Mouse (Mus musculus): ENCODE results near the gene Gpr137c. TPM values are rescaled to one million over a fixed set of nuclear protein-coding genes. Genes with fewer than 3 reads are reported as not detected.

Gpr137c gene
- polyA plus RNA-seq, 1 experiment from 2014 or later = 1.8 TPM

DNA sequence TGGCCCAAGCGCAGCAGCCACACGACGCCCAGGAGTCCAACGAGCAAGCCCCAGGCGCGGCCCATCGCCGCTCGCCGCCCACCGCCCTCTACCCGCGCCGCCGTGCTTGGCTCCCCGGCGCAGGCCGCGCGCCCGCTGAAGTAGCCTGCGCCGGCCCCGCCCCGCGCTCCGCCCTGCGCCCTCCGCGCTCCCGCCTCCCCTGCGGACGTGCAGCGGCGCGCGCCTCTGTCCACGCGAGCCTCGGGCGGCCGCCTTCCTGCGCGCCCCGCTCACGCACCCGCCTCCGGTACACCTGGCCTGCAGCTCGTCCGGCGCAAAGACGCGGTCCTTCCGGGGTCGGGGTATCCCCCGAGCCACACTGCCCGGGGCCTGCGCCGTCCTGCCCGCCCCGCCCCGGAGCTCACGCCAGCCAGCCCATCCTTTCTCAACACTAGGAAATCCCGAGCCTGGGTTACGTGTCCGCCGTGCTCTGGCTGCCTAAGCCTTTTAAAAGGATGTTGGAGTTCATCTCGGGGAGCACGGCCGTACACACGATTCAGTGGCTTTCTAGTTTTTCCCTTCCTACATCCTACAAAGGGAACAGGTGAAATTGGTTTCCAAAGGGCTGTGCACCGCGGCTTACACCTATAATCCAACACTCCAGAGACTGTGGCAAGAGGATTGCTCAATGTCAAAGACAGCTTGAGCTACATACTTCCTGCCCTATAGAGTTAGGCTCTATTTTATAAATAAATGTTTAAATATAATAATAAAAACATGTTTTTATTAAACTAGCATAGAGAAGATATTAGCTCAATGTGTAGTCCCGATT lies 99.1 kb downstream of the Gpr137c start, which contains the start of gene Ero1l:
Gene Ero1l (minus strand): TSS at position 346 of the 811 bp plus-strand sequence.
- H3K27ac ChIP-seq (ENCODE audit: low read length) = peak within 1 kb of the TSS; percentile 79
- peak; percentile 97 for ATAC-seq

DNA sequence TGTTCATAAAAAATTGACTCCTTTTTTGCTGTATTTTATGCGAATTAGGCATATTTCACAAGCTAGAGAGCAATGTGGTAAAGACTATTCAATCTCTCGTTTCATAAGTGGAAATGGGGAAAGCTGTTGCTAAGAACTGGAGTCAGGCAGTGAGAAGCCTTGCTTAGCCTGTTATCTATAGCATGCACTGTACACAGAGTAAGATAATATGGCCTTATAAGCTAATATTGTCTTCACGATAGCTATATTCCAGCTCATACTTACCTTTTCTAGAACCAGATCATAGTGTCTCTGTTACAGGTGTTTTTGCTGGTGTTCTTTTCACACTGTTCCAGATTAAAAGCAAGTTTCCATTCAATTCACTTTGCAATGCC lies 99.7 kb downstream of the Gpr137c start:
- H3K27ac ChIP-seq (ENCODE audit: low read length) = no peak overlapping the region
- no peak overlapping the region; the same call in 1 of the 2 replicates for H3K4me3 ChIP-seq (ENCODE audit: low read depth, low read length)
- TF ChIP-seq EP300 (IDR thresholded peaks at IDR 0.05) = no peak
- TF ChIP-seq CTCF (IDR thresholded peaks at IDR 0.05) = no peak
- peak overlapping the region; percentile 74; the same call in 1 of the 2 replicates for H3K4me2 ChIP-seq (replicated peaks; ENCODE audit: low read depth, low read length)
- 50% methylated on average over 3 of the region's 3 CpGs for WGBS
- no peak for ATAC-seq
- H3K36me3 ChIP-seq (ENCODE audit: insufficient read depth, low read length) = no peaks in the 10 kb centered on the region
- no peaks in the 10 kb centered on the region for H3K27me3 ChIP-seq (replicated peaks; ENCODE audit: insufficient read depth, low read length)
- DNase-seq (ENCODE audit: low spot score) = peak; percentile 33
- peaks cover 12% of the 10 kb centered on the region; the same call in 1 of the 2 replicates for H3K4me1 ChIP-seq (ENCODE audit: insufficient read depth, low read depth, low read length)
- H3K9me3 ChIP-seq (ENCODE audit: low read length) = no peaks in the 10 kb centered on the region
- no peak overlapping the region for H3K9ac ChIP-seq (replicated peaks; ENCODE audit: low read depth)

More for the DNA sequence above, 99.1 kb downstream of the Gpr137c start, which contains the start of gene Ero1l:
- Histone ChIP-seq H3K4me2 (replicated peaks; ENCODE audit: low read depth, low read length) (peak within 1 kb of the TSS; percentile 74), H3K4me1 (ENCODE audit: insufficient read depth, low read depth, low read length) (peaks cover 12% of the 10 kb centered on the region; the same call in 1 of the 2 replicates), H3K9ac (replicated peaks; ENCODE audit: low read depth) (peak within 1 kb of the TSS; percentile 76), H3K27me3 (replicated peaks; ENCODE audit: insufficient read depth, low read length) (no peaks in the 10 kb centered on the region), H3K4me3 (ENCODE audit: low read depth, low read length) (peak within 1 kb of the TSS; percentile 88), H3K9me3 (ENCODE audit: low read length) (no peaks in the 10 kb centered on the region), H3K36me3 (ENCODE audit: insufficient read depth, low read length) (no peaks in the 10 kb centered on the region)
- no peak for TF ChIP-seq CTCF (IDR thresholded peaks at IDR 0.05)
- no peak for TF ChIP-seq EP300 (IDR thresholded peaks at IDR 0.05)
- 3% methylated on average over 33 of the region's 74 CpGs for WGBS
- DNase-seq (ENCODE audit: low spot score) = peak; percentile 87

DNA sequence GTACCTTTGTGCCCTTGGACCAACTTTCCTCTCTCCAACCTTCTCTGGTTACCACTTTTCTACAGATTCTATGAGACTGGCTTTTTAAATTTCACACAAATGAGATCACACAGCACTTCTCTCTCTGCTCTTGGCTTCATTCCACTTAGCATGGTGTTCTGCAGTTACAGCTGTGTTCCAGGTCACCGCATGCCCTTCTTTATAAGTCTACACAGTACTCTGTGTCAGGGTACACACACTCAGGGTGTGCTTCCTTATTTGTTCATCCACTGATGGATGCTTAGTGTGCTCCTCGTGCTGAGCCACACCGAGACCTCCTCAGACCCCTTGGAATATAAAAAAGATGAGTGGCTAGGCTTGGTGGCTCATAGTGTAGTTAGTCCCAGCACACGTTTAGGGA lies 100.6 kb downstream of the Gpr137c start:
- Histone ChIP-seq H3K4me2 (replicated peaks; ENCODE audit: low read depth, low read length) (no peak overlapping the region), H3K4me3 (ENCODE audit: low read depth, low read length) (no peak overlapping the region), H3K27ac (ENCODE audit: low read length) (no peak overlapping the region), H3K4me1 (ENCODE audit: insufficient read depth, low read depth, low read length) (peaks cover 12% of the 10 kb centered on the region; the same call in 1 of the 2 replicates), H3K36me3 (ENCODE audit: insufficient read depth, low read length) (no peaks in the 10 kb centered on the region), H3K9ac (replicated peaks; ENCODE audit: low read depth) (no peak overlapping the region), H3K27me3 (replicated peaks; ENCODE audit: insufficient read depth, low read length) (no peaks in the 10 kb centered on the region), H3K9me3 (ENCODE audit: low read length) (no peaks in the 10 kb centered on the region)
- TF ChIP-seq CTCF (IDR thresholded peaks at IDR 0.05) = no peak
- TF ChIP-seq EP300 (IDR thresholded peaks at IDR 0.05) = no peak
- DNase-seq (ENCODE audit: low spot score) = peak; percentile 40
- ATAC-seq = no peak
- 63% methylated on average over 4 of the region's 4 CpGs for WGBS

DNA sequence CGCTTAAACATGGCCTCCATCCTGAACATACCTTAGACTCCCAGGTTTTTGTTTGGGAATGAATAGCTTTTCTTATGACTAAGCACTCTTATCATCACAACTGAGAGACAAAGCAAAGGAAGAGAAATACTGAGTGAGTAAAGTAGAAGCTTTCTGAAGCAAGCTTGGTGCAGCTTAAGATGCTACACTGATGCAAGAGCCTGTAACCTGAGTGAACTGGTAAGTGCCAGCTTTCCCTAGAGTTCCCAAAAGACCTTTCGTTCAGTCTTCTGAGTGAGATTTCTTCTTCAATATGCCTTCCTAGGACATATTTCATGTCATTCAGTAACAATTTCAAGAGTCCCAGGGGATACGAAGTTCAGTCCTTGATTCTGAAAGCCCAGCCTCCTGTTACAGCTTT lies 101.5 kb downstream of the Gpr137c start:
- ATAC-seq = no peak
- no peak overlapping the region for H3K4me2 ChIP-seq (replicated peaks; ENCODE audit: low read depth, low read length)
- H3K4me1 ChIP-seq (ENCODE audit: insufficient read depth, low read depth, low read length) = peaks cover 8% of the 10 kb centered on the region; the same call in 1 of the 2 replicates
- no peak for TF ChIP-seq EP300 (IDR thresholded peaks at IDR 0.05)
- TF ChIP-seq CTCF (IDR thresholded peaks at IDR 0.05) = no peak
- no peak overlapping the region for H3K9ac ChIP-seq (replicated peaks; ENCODE audit: low read depth)
- no peak for DNase-seq (ENCODE audit: low spot score)
- WGBS = 73% methylated on average over 3 of the region's 3 CpGs
- no peaks in the 10 kb centered on the region for H3K27me3 ChIP-seq (replicated peaks; ENCODE audit: insufficient read depth, low read length)
- no peak overlapping the region for H3K4me3 ChIP-seq (ENCODE audit: low read depth, low read length)
- H3K36me3 ChIP-seq (ENCODE audit: insufficient read depth, low read length) = no peaks in the 10 kb centered on the region
- H3K27ac ChIP-seq (ENCODE audit: low read length) = no peak overlapping the region
- H3K9me3 ChIP-seq (ENCODE audit: low read length) = no peaks in the 10 kb centered on the region

DNA sequence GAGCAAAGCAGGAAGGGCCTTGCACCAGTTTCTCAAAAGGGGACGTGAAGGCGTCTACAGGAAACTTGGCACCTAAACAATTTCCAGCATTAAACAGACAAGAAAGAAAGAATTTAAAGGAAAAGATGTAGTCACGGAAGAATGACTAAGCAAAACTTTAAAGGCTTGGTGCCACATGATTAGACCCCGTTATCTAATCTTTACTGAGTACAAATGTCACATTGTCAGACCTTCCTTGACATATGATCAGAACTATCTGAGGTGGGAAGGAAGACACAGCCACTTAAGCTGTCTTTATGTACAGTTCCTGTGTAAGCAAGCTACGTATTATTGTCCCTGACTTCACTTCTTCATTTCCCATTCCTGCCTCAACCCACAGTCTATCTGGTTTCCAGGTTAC lies 102.1 kb downstream of the Gpr137c start:
- TF ChIP-seq CTCF (IDR thresholded peaks at IDR 0.05) (no peak), EP300 (IDR thresholded peaks at IDR 0.05) (no peak)
- WGBS = 35% methylated on average over 5 of the region's 5 CpGs
- Histone ChIP-seq H3K36me3 (ENCODE audit: insufficient read depth, low read length) (no peaks in the 10 kb centered on the region), H3K4me3 (ENCODE audit: low read depth, low read length) (no peak overlapping the region), H3K27ac (ENCODE audit: low read length) (no peak overlapping the region), H3K27me3 (replicated peaks; ENCODE audit: insufficient read depth, low read length) (no peaks in the 10 kb centered on the region), H3K4me2 (replicated peaks; ENCODE audit: low read depth, low read length) (no peak overlapping the region), H3K9me3 (ENCODE audit: low read length) (no peaks in the 10 kb centered on the region), H3K4me1 (ENCODE audit: insufficient read depth, low read depth, low read length) (peaks cover 8% of the 10 kb centered on the region; the same call in 1 of the 2 replicates), H3K9ac (replicated peaks; ENCODE audit: low read depth) (no peak overlapping the region)
- no peak for ATAC-seq
- DNase-seq (ENCODE audit: low spot score) = no peak

DNA sequence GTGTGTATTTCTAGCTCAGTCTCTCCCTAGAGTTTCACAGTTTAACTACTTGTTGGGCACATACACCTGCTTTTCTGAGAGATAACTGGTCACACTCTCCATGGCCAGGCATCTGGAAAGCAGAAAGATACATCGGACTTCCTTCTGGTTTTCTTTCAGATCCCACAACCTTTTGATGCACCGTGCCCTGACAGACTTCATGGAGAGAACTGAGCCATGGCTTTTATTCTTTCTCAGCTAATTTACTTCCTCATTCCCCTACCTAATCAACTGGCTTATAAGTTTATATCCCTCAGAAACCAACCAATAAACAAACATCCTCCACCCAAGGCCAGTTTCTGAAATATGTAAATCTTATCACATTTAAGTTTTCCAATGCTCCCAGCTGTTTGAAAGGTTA lies 102.9 kb downstream of the Gpr137c start:
- Histone ChIP-seq H3K9ac (replicated peaks; ENCODE audit: low read depth) (no peak overlapping the region), H3K4me3 (ENCODE audit: low read depth, low read length) (no peak overlapping the region), H3K4me1 (ENCODE audit: insufficient read depth, low read depth, low read length) (peaks cover 3% of the 10 kb centered on the region; the same call in 1 of the 2 replicates), H3K4me2 (replicated peaks; ENCODE audit: low read depth, low read length) (no peak overlapping the region), H3K36me3 (ENCODE audit: insufficient read depth, low read length) (no peaks in the 10 kb centered on the region), H3K27ac (ENCODE audit: low read length) (no peak overlapping the region), H3K9me3 (ENCODE audit: low read length) (no peaks in the 10 kb centered on the region), H3K27me3 (replicated peaks; ENCODE audit: insufficient read depth, low read length) (no peaks in the 10 kb centered on the region)
- ATAC-seq = no peak
- no peak for DNase-seq (ENCODE audit: low spot score)
- no peak for TF ChIP-seq EP300 (IDR thresholded peaks at IDR 0.05)
- TF ChIP-seq CTCF (IDR thresholded peaks at IDR 0.05) = no peak
- WGBS = 82% methylated on average over 2 of the region's 2 CpGs
